Mouse (Mus musculus): ENCODE results near the gene Gna15.

Gna15 gene

DNA sequence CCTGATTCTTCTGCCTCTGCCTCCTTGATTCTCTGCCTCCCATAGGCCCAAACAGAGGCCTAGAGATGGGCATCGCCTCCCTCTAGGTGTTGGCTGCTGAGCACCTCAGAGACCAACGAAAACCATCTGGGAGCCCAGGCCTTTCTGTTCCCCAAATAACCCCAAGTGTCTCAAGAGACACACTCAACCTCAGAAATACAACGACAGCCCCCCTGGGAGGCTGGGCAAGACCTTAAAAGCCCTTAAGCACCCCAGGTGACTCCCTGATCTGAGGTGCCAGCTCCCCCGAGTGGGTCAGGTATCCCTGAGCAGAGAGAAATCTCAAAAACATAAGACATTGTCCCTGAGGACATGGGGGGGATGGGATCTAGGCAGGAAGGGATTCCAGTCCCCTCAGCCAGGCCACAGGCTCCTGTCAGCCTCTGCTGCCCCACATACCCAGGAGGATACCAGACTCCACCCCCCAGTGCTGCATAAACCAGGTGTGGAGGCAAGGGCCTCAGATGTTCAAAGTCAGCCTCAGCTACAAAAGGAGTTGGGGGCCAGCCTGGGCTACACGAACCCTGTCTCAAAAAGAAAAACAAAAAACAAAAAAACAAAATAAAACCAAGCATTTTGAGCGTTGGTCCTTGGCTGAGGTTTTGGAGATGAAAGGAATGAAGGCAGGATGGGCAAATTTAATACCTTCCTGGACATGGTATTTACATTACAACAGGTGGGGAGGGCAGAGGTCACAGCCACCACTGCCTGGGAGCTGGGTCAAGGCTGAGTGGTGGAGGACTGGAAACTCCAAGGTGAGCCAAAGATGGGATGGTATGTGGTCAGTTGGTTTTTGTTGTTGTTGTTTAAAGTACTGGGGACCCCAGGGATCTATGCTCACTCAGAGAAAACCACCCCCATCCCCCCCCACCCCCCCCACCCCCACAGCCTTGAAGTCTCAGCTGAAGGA, 30.1 kb upstream of the Gna15 start:
- no peak for DNase-seq (ENCODE audit: extremely low spot score)

DNA sequence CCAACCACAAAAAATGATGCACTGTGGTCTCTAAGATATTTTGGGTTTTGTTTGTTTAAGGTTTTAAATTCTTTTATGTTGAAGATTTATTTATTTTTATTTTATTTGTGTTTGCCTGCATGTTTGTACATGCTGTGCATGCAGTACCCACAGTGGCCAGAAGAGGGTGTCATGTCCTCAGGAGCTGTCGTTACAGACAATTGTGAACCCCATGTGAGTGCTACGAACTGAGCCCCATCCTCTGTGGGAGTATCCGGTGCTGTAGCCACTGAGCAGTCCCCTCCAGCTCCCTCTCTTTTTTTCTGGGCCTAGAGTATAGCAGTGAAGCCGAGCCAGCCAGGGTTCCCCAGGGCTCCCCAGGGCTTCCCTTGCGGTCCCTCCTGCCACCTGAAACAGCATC, 29.2 kb upstream of the Gna15 start:
- no peak for DNase-seq (ENCODE audit: extremely low spot score)

DNA sequence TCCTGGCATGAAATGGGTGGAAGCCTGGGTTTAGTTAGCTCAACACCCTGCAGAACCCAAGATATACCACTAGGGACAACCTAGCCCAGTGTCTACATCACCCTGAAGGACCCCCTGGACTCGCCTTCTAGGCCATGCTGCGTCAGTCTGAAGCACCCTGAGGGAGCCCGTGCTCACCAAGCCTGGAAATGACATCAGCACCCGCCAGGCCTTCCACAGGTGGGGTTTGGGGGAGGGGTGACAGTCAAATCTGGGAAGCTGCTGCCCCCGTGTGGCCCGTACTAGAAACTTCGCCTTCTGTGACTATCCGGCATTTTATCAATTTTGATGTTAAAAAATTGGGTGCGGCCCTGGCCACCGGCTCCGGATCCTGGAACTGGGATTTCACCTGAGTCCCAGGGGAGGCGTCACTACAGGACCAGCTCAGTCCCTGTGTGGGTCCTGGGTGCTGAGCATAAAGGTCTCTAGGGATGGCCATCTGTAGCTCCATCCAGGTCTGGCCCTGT, 27.6 kb upstream of the Gna15 start:
- no peak for DNase-seq (ENCODE audit: extremely low spot score)

DNA sequence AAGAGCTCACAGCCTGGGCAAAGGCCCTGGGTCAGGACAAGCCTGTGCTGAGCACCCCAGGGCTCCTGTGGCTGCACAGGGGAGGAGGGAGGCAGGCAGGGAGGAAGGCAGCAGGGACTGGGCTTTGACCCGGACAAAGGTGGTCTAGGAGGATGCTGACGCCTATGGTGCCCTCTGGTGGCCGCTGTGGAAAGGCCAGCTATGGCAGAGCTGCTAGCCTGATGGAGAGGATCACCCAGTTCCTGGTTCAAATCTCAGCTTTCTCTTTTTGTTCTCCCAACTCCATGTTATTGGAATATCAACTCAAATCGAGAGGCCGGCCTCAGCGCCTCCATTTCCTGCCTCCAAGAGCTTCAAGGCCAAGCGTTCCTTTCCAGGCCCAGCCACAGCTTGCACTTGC, 26.2 kb upstream of the Gna15 start:
- peak; percentile 79 for DNase-seq (ENCODE audit: extremely low spot score)

DNA sequence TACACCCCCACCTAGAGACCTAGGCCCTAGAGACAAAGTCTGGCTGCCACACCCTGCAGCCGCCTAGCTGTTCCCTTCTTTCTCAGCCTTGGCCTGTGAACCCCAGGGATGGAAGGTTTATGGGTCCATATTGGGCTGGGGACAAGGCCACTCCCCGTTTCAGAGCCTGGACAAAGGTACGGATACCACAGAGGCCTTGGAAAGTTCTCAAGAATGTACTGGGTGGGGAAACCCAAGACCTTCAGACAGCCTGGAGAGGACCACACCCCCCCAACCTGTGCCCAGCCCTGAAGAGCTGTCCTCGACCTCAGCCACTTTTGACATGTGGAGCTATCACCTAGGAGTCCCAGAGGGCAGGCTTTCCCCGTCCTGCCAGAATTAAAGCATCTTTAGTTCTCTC, 24.9 kb upstream of the Gna15 start:
- DNase-seq (ENCODE audit: extremely low spot score) = no peak

DNA sequence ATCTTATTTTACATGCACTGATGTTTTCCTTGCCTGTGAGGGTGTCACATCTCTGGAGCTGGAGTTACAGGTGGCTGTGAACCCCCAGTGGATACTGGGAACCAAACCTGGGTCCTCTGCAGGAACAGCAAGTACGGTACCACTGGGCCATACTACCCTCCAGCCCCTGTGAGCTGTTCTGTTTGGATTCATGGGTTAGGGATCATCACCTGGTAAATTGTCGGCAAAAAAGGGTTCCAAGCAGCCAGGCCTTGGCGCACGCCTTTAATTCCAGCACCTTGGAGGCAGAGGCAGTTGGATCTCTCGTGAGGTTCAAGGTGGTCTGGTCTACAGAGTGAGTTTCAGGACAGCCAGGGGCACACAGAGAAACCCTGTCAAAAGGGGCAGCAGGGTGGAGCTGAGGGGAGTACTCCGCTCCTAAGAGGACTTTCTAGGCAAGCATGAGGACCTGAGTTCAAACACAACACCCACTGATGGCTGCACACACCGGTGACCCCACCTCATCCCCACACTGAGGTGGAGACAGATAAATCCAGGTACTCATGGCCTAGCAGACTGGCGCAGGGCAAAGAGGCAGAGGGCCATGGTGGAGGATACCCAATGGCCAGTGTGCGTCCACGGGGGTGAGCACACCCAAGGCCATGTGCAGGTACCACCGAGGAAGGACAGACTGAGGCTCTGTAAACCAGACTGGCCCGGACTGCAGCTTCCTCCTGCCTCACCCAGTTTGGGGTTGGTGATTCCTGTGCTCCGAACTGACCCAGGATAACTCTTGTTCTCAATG, 23.0 kb upstream of the Gna15 start:
- no peak for DNase-seq (ENCODE audit: extremely low spot score)

DNA sequence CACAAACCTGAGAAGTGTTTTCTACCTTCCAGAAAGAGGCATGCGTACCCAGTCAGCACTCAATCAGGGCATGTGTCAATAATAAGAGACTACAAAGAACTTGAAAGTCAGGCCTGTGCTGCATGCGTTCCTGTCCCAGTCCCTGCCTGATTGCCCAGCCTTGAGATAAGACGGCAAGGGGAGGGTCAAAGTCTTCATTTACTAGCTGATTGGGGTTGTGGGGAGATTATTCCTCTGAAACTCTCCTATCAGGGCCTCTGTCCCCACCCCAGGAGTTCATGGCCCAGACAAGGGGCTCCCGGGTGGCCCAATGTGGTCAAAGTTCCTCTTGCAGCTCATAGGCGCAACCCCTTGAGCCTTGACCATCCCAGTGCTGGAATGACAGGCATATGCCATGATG, 22.3 kb upstream of the Gna15 start:
- DNase-seq (ENCODE audit: extremely low spot score) = no peak

DNA sequence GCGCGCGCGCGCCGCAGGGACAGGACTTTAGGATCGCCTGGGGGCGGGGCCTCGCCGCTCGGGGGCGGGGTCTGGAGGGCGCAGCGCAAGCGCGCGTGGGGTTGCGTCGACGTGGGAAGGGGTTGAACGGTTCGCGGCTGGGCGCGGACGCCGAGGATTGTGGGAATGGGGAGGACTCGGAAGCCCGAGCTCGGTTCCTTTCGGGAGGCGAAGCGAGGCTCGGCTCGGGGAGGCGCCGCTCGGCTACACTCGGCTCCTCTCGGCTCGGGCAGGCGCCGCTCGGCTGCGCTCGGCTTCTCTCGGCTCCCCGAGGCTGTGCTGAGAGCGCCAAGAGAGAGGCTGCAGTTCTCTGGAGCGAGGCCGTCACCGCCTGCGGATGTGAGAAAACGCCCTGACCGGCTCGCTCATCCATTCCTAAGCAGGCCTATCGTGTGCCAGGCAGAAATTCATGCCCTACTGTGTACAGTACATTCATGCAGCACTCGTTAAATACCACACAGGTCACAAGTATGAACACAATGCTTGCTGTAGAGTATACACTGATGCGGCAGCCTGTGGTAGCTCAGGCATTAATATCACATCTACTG, 21.2 kb upstream of the Gna15 start, which contains the start of gene Gna11:
Gene Gna11, minus strand, starts transcription at position 30 of the 587 bp plus-strand sequence.
- peak; percentile 99 for DNase-seq (ENCODE audit: extremely low spot score)

DNA sequence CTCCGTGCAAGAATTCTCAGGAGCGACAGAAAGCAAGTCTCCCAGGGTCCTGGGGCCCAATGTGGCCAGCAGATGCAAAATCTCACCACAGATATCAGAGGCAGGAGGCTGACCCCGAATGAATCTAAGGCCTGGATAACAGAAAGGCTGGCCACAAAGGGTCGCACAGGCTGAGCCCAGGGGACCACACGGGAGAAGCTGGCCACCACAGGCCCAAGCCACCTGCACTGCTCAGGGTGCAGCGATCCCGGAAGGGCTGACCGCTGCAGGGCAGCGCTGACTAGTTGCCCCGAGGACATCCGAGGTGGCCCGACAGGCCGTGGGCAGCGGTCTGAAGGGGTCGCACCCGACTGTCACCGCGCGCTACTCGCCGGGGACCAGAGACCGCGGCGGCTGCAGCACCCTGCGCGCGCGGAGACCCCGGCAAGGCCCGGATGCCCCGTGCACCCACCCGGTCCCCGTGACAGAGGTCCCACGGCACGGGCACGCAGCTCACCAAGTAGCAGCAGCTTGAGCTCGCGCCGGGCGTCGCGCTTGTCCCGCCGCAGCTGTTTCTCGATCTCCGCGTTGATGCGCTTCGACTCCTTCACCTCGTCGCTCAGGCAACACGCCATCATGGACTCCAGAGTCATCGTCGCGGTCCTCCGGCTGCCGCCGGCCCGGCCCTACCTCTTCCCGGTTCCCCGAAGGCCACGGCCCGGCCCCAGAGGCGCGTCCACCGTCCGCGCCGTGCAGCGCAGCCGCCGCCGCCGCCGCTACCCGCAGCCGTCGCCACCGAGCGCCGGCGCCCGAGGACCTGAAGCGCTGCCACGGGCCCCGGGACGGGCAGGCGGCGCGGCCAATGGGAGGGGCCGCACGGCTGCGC, 20.5 kb upstream of the Gna15 start:
- no peak for DNase-seq (ENCODE audit: extremely low spot score)

DNA sequence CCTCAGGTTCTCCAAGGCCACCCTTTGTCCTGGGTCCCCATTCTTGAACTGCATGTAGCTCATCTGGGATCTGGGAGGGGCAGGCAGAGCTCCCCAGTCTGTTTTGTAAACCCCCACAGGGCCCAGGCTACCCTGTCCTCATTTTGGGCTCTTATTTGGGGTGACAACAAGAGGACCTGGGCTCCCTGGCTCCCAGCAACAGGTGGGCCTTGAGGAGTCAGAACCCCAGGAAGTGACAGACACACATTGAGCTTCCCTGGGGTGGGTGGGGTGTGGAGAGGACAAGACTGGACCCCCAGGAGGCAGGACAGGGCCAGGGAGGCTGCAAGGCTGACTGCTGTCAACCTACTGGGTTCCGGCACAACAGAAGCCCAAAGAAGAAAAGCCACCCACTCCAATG, 19.6 kb upstream of the Gna15 start:
- no peak for DNase-seq (ENCODE audit: extremely low spot score)

DNA sequence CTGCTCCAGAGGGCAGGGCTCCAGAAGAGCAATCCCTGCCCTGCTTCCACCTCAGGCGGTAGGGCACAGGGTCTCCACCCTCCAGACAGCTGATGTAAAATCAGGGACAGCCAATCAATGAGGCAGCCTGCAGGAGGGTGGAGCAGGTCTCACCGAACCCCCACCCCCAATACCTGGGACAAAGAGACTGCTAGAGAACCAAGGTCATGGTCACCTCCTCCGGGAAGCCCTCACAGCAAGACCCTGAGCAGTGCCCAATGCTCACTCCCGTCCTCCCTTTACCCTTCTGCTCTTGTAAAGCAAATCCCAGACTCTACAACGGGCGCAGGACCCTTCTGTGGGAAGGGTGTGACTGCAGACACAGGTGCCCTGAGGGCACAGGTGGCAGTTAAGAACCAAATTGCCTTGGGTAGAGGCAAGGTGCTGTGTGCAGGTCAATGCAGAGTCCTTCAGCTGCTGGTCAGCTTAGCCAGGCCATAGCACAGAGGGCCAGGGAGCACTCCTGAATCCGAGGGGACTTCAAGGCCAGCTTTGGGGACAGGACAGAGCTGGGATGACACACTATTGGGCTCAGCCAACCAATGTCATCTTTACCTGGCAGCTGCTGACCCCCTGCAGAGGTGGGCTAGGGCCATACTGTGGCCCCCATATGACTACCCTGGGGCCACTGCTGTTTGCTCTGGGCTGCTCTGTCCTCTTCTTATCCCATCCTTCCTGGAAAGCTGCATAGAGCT, 18.9 kb upstream of the Gna15 start:
- DNase-seq (ENCODE audit: extremely low spot score) = no peak

DNA sequence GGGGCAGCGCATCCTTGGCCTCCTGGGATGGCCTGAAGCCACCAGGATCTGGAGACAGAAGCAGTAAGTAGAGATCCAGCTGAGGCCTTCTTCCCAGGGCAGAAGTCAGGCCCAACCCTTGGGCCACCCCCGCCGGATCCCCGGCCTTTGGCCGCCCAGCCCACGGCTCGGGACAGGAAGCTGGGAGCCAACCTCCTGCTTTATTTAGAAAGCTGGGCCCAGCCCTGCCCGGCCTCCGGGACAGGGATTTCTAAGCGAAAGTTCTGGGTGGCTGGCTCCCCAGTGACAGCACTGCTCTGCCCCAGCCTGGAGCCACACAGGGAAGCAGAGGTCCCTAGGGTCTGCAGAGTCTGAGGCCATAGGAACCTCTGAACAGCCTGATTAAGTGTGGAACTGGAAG, 17.8 kb upstream of the Gna15 start:
- no peak for DNase-seq (ENCODE audit: extremely low spot score)

DNA sequence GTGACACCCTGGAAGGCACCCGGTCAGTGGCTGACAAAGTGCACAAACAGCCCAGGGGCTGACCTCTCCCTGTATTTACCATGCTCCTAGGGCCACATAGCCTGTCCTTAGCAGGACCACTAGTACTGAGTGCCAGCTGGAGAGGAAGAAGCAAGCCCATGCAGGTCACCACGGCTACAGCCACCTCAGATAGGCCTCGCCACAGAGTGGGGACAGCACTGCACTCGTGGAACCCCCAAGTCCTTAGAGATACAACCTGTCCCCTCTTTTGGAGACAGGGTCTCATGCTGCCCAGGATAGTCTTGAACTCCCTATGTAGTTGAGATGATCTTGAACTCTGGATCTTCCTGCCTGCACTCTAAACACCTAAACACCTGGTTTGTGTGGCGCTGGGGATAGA, 17.3 kb upstream of the Gna15 start:
- DNase-seq (ENCODE audit: extremely low spot score) = no peak

DNA sequence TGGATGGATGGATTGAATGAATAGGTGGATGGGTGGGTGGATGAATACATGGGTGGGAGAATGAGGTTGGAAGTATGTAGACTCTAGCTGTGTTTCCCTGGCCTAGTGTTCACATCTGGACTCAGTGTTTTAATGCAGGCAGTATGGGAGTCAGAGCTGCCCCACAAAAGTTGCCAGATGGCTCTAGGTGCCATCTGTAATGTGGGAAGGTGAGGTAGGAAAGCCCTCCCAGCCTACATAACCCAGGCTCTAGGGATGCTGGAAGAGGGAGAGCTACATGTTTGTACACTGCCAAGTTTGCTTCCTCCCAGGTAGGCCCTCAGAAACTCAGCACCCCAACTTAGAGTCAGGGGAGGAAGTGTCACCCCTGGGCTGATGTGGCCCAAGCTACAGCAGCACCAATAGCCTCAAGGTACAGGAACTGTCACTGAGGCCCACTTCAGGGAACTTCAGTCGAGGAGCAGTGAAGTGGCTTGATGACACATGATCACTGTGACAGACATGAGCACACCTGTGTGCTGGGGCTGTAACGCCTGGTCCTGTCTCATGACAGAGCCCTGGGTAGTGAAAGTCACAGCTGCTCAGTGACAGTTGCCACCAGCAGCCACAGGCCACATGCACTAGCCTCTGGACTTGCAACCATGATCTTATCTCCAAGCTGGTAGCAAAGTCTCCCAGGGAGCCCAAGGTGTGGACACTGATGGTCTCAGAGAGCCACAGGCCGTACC, 14.5 kb upstream of the Gna15 start:
- DNase-seq (ENCODE audit: extremely low spot score) = no peak

DNA sequence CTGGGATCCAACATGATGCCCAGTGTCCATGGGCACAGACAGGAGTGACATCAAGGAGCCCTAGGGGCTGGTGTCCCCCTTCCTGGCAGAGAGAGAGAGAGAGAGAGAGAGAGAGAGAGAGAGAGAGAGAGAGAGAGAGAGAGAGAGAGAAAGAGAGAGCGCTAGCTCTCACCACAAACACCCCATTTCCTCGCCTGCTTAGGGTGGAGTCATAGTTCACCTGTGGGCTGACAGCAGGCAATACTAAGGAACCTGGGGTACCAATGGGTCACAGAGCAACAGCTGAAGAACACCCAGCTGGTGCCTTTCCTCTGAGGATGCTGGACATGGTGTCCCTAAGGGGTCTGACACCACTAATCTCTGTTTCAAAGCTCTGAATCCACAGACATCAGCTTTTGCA, 13.4 kb upstream of the Gna15 start:
- DNase-seq (ENCODE audit: extremely low spot score) = no peak

DNA sequence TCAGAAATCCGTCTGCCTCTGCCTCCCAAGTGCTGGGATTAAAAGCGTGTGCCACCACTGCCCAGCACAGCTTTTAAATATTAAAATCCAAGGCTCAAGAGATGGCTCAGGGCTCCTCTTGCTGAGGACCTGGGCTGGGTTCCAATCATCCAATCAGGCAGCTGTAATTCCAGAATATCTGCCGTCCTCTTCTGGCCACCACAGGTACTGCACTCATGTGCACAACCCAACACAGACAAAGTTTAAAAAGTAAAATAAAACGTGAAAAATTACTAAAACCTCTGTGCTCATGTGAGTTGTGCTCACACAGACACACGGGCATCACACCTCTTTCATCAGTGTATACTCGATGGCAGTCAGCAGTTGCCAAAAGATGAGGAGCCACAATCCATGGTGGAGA, 12.7 kb upstream of the Gna15 start:
- no peak for DNase-seq (ENCODE audit: extremely low spot score)

DNA sequence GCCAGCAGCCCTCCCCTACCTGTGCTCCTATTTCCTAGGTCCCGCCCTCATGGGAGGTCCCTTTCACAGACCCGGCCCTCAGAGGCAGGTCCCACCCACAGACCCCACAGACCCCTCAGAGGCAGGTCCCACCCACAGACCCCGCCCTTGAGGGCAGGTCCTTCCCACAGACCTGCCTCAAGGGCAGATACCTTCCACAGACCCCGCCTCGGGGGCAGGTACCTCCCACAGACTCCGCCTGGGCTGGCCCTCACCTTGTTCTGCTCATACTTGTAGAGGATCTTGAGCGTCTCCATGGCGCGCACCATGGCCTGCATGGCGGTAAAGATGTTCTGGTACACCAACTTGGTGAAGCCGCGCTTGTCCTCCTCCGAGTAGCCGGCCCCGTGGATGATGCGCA, 10.8 kb upstream of the Gna15 start:
- DNase-seq (ENCODE audit: extremely low spot score) = no peak

DNA sequence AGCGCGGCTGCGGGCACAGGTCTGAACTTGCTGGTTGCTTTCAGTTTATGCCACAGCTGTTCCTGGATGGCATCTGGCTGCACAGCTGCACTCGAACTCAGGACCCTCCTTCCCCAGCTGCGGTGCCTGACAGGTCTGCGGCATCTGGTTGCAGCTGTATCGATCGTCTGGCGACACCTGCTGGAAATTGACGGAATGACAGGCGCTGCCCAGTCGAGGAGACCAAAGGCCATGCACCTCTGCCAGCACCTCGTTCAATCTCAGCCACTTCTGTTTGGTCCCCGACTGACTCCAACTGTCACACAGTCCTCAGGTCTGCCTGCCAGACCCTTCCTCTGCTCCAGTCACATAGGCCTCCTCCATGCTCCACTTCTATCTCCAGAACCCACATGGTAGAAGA, 2.8 kb upstream of the Gna15 start:
- DNase-seq (ENCODE audit: extremely low spot score) = peak; percentile 77

DNA sequence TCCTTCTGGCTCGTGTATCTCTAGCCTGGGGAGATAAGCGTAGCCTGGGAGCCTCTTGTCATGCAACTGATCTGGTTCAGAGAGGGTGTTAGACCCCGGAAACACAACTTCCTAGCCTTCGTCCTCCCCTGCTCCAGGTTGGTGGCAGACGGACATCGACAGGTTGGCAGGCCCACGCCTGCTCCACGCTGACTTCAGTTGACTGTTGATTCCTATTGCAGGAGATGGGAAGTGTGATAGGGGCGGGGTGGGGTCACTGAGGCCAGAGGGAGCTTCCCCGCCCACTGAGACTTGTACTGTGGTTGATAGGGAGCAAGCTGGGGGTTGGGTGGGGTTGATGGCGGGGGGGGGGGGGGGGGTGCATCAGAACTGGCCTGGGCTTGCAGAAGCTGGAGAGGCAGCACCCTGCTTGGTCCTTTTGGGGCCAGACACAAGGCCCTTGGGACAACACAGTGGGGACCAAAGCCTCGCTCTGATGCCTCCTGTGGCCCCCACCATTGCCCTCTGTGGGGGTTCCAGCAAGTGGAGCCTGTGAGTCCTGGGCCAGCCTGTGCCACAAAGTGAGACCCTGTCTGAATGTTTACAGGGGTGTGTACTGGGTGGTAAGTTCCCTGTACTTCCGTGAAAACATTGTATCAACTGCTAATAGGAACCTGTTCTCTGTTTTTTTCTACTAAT, 1.1 kb upstream of the Gna15 start:
- no peak for DNase-seq (ENCODE audit: extremely low spot score)
